Mouse (Mus musculus): Measurements from ENCODE around the gene Slc1a2.

DNA sequence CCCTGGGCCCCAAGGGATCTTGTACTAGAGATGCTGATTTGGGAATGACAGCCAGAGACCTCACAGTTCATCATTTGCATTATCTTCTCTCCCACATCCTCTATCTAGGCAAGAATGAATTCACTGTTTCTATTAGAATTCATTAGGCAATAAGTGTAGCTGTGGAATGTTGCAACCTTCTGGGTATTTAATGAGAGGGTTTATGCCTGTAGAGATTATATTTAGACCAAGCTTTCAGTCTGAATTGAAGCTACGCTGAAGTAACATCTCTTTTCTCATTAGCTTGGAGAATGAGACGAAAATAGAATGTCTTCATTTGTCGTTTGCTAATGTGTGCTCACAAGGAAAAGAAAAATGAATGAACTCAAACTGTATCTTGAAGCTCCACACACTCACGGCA, 8.1 kb upstream of the Slc1a2 start:
- TF ChIP-seq POLR2A (IDR thresholded peaks at IDR 0.05; ENCODE audit: low read depth, low read length) (no peak), CTCF (IDR thresholded peaks at IDR 0.05; ENCODE audit: borderline replicate concordance, insufficient read depth, low read length) (no peak)
